Mouse (Mus musculus): ENCODE data around the gene Arhgap21. TPM values are rescaled to one million over a fixed set of nuclear protein-coding genes. Genes with fewer than 3 reads are reported as not detected.

The Arhgap21 gene
- polyA plus RNA-seq (2014; fragmentation: Nextera tagmentation; extraction: Ambion mirVana), result 62.7 TPM in 2 replicates

- H3K4me2 ChIP-seq (ENCODE audit: low read length), result peak within 1 kb of the TSS; percentile 77
- DNase-seq (peak; percentile 92), ATAC-seq (ENCODE audit: low FRiP score, low TSS enrichment) (peak; percentile 82)
- peak within 1 kb of the TSS; percentile 99 for H3K9ac ChIP-seq (replicated peaks; ENCODE audit: low read length)
- WGBS, result under 1% methylated on average over 87 of the region's 102 CpGs
- H3K4me3 ChIP-seq (replicated peaks; ENCODE audit: low read depth, low read length), result peak within 1 kb of the TSS; percentile 93
- H3K27me3 ChIP-seq (ENCODE audit: control insufficient read depth, insufficient read depth, low read length), result no peaks in the 10 kb centered on the region
- peak within 1 kb of the TSS; percentile 100 for H3K27ac ChIP-seq (replicated peaks; ENCODE audit: low read depth, low read length)
- no peaks in the 10 kb centered on the region for H3K9me3 ChIP-seq (ENCODE audit: control insufficient read depth, low read length)
- H3K4me1 ChIP-seq (ENCODE audit: control insufficient read depth, insufficient read depth, low read length), result peaks cover 16% of the 10 kb centered on the region
- H3K36me3 ChIP-seq (ENCODE audit: control insufficient read depth, insufficient read depth, low read length), result no peaks in the 10 kb centered on the region
Measured at GRCm38 (mm10) chr2:20968441-20969200, at the start of gene Arhgap21. Arhgap21 (minus strand) TSS chr2:20968881.

DNA sequence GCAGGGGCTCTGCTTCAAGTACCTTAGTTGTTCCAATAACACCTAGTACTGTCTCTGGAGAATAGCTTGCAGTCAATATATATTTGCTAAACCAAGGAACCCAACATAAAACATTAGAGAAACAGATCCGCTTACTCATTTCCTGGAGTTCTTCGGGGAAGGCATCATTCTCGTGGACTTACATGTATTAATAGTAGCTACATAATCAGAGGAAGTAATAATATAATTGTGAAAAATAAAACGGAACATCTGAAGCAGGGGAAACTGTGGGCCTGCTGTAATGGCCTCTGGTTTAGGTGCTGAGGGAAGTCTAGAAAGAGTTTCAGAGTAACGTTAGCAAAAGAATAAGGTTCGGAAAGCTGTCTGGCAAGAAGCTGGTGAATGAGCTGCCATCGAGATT lies 47.9 kb upstream of the Arhgap21 start:
- H3K27me3 ChIP-seq (ENCODE audit: control insufficient read depth, insufficient read depth, low read length), result no peaks in the 10 kb centered on the region
- H3K4me2 ChIP-seq (ENCODE audit: low read length), result no peak overlapping the region
- no peak overlapping the region for H3K4me3 ChIP-seq (replicated peaks; ENCODE audit: low read depth, low read length)
- H3K9ac ChIP-seq (replicated peaks; ENCODE audit: low read length), result no peak overlapping the region
- H3K36me3 ChIP-seq (ENCODE audit: control insufficient read depth, insufficient read depth, low read length), result no peaks in the 10 kb centered on the region
- H3K4me1 ChIP-seq (ENCODE audit: control insufficient read depth, insufficient read depth, low read length), result peaks cover 3% of the 10 kb centered on the region; the same call in 1 of the 2 replicates
- H3K9me3 ChIP-seq (ENCODE audit: control insufficient read depth, low read length), result no peaks in the 10 kb centered on the region
- DNase-seq (no peak), ATAC-seq (ENCODE audit: low FRiP score, low TSS enrichment) (no peak)
- 90% methylated on average over 7 of the region's 7 CpGs for WGBS
- H3K27ac ChIP-seq (replicated peaks; ENCODE audit: low read depth, low read length), result no peak overlapping the region

- peaks cover 31% of the 10 kb centered on the region for H3K4me1 ChIP-seq (ENCODE audit: control insufficient read depth, insufficient read depth, low read length)
- WGBS, result 5% methylated on average over 11 of the region's 11 CpGs
- no peaks in the 10 kb centered on the region for H3K9me3 ChIP-seq (ENCODE audit: control insufficient read depth, low read length)
- peak overlapping the region; percentile 26 for H3K4me2 ChIP-seq (ENCODE audit: low read length)
- peak overlapping the region; percentile 50 for H3K9ac ChIP-seq (replicated peaks; ENCODE audit: low read length)
- ATAC-seq (ENCODE audit: low FRiP score, low TSS enrichment), result peak; percentile 87
- H3K36me3 ChIP-seq (ENCODE audit: control insufficient read depth, insufficient read depth, low read length), result no peaks in the 10 kb centered on the region
- no peak overlapping the region for H3K4me3 ChIP-seq (replicated peaks; ENCODE audit: low read depth, low read length)
- H3K27me3 ChIP-seq (ENCODE audit: control insufficient read depth, insufficient read depth, low read length), result no peaks in the 10 kb centered on the region
- DNase-seq, result peak; percentile 86
- peak overlapping the region; percentile 97 for H3K27ac ChIP-seq (replicated peaks; ENCODE audit: low read depth, low read length)
Measured at GRCm38 (mm10) chr2:21010806-21011397, 42.2 kb upstream of the Arhgap21 start.

DNA sequence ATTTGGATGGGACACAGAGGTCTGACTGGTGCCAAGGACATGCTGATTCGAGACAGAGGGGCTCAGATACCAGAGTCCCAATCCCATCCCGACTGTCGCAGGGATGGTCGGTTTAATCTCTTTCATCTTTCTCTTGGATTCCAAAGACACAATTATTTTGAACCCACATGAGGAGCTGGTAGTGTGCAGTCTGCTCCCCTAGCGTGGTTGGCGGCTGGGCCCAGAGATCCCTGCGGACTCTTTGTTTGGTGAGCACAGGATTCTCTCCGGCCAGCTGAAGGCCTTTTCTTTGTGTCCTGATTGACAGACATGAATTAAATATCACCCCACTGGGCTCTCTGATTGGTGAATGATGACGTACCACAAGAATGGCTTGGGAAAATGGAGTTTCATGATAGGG lies 41.5 kb upstream of the Arhgap21 start:
- DNase-seq (peak; percentile 92), ATAC-seq (ENCODE audit: low FRiP score, low TSS enrichment) (peak; percentile 89)
- H3K27ac ChIP-seq (replicated peaks; ENCODE audit: low read depth, low read length), result peak overlapping the region; percentile 97
- H3K9me3 ChIP-seq (ENCODE audit: control insufficient read depth, low read length), result no peaks in the 10 kb centered on the region
- peaks cover 31% of the 10 kb centered on the region for H3K4me1 ChIP-seq (ENCODE audit: control insufficient read depth, insufficient read depth, low read length)
- no peaks in the 10 kb centered on the region for H3K27me3 ChIP-seq (ENCODE audit: control insufficient read depth, insufficient read depth, low read length)
- H3K4me3 ChIP-seq (replicated peaks; ENCODE audit: low read depth, low read length), result no peak overlapping the region
- H3K36me3 ChIP-seq (ENCODE audit: control insufficient read depth, insufficient read depth, low read length), result no peaks in the 10 kb centered on the region
- peak overlapping the region; percentile 44; the same call in 1 of the 2 replicates for H3K9ac ChIP-seq (replicated peaks; ENCODE audit: low read length)
- H3K4me2 ChIP-seq (ENCODE audit: low read length), result peak overlapping the region; percentile 21
- WGBS, result 3% methylated on average over 9 of the region's 9 CpGs

GRCm38 (mm10) chr2:21009258-21010140 lies 40.8 kb upstream of the Arhgap21 start:
- 16% methylated on average over 16 of the region's 16 CpGs for WGBS
- H3K4me3 ChIP-seq (replicated peaks; ENCODE audit: low read depth, low read length), result no peak overlapping the region
- peaks cover 31% of the 10 kb centered on the region for H3K4me1 ChIP-seq (ENCODE audit: control insufficient read depth, insufficient read depth, low read length)
- peak overlapping the region; percentile 44; the same call in 1 of the 2 replicates for H3K9ac ChIP-seq (replicated peaks; ENCODE audit: low read length)
- peak; percentile 64 for ATAC-seq (ENCODE audit: low FRiP score, low TSS enrichment)
- H3K27ac ChIP-seq (replicated peaks; ENCODE audit: low read depth, low read length), result peak overlapping the region; percentile 97
- H3K27me3 ChIP-seq (ENCODE audit: control insufficient read depth, insufficient read depth, low read length), result no peaks in the 10 kb centered on the region
- H3K4me2 ChIP-seq (ENCODE audit: low read length), result peak overlapping the region; percentile 21
- peak; percentile 81 for DNase-seq
- no peaks in the 10 kb centered on the region for H3K36me3 ChIP-seq (ENCODE audit: control insufficient read depth, insufficient read depth, low read length)
- no peaks in the 10 kb centered on the region for H3K9me3 ChIP-seq (ENCODE audit: control insufficient read depth, low read length)

DNA sequence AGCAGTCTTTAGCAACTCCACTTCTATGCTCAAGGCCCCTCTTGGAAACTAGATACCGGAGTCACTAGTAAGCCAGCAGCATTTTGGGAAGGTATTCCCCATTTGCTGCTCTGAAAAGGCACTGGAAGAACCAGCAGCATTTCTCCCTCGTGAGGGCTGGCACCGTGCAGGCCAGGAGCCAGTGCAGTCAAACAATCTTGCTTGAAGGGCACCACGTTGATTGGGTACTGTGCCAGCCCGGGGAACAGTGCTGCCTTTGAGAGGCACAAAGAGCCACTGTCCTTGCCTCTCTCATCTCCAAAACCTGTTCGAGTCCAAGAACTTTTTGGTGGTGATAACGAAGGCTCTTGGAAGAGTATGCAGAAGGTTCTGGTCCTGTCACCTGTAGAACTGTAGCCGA lies 33.9 kb upstream of the Arhgap21 start:
- no peak overlapping the region for H3K9ac ChIP-seq (replicated peaks; ENCODE audit: low read length)
- WGBS, result 84% methylated on average over 8 of the region's 8 CpGs
- ATAC-seq (ENCODE audit: low FRiP score, low TSS enrichment) (no peak), DNase-seq (peak; percentile 26)
- no peak overlapping the region for H3K4me3 ChIP-seq (replicated peaks; ENCODE audit: low read depth, low read length)
- no peak overlapping the region for H3K4me2 ChIP-seq (ENCODE audit: low read length)
- no peaks in the 10 kb centered on the region for H3K9me3 ChIP-seq (ENCODE audit: control insufficient read depth, low read length)
- H3K27ac ChIP-seq (replicated peaks; ENCODE audit: low read depth, low read length), result no peak overlapping the region
- no peaks in the 10 kb centered on the region for H3K27me3 ChIP-seq (ENCODE audit: control insufficient read depth, insufficient read depth, low read length)
- H3K36me3 ChIP-seq (ENCODE audit: control insufficient read depth, insufficient read depth, low read length), result no peaks in the 10 kb centered on the region
- H3K4me1 ChIP-seq (ENCODE audit: control insufficient read depth, insufficient read depth, low read length), result no peaks in the 10 kb centered on the region

GRCm38 (mm10) chr2:21001156-21001555 lies 32.5 kb upstream of the Arhgap21 start:
- Histone ChIP-seq H3K4me3 (replicated peaks; ENCODE audit: low read depth, low read length) (no peak overlapping the region), H3K36me3 (ENCODE audit: control insufficient read depth, insufficient read depth, low read length) (no peaks in the 10 kb centered on the region), H3K27ac (replicated peaks; ENCODE audit: low read depth, low read length) (no peak overlapping the region), H3K4me1 (ENCODE audit: control insufficient read depth, insufficient read depth, low read length) (no peaks in the 10 kb centered on the region), H3K27me3 (ENCODE audit: control insufficient read depth, insufficient read depth, low read length) (no peaks in the 10 kb centered on the region), H3K9me3 (ENCODE audit: control insufficient read depth, low read length) (no peaks in the 10 kb centered on the region), H3K9ac (replicated peaks; ENCODE audit: low read length) (no peak overlapping the region), H3K4me2 (ENCODE audit: low read length) (no peak overlapping the region)
- DNase-seq, result no peak
- no peak for ATAC-seq (ENCODE audit: low FRiP score, low TSS enrichment)
- 85% methylated on average over 5 of the region's 5 CpGs for WGBS

DNA sequence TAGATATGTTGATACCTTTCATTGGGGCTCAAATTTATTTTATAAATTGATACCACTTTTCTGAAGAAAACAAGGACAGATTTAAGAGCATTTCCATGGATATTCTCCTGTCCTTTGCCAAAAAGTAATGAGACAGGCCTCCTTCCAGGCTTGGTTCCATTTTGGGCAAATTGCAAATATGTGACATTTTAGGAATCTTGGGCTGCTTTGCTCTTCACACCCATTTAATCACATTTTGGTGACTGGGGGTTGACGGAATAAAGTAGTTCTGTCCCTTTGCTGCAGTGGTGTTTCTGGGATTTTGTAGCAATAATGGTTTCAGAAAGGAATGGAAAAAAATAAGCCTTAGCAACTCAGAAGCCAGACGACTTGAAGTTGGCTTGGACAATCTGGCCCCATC lies 26.9 kb upstream of the Arhgap21 start:
- no peak for ATAC-seq (ENCODE audit: low FRiP score, low TSS enrichment)

More for the DNA sequence above, 26.9 kb upstream of the Arhgap21 start:
- no peak overlapping the region for H3K4me3 ChIP-seq (replicated peaks; ENCODE audit: low read depth, low read length)
- WGBS, result 91% methylated on average over 2 of the region's 2 CpGs
- no peaks in the 10 kb centered on the region for H3K4me1 ChIP-seq (ENCODE audit: control insufficient read depth, insufficient read depth, low read length)
- H3K9ac ChIP-seq (replicated peaks; ENCODE audit: low read length), result no peak overlapping the region
- H3K27ac ChIP-seq (replicated peaks; ENCODE audit: low read depth, low read length), result no peak overlapping the region
- no peaks in the 10 kb centered on the region for H3K36me3 ChIP-seq (ENCODE audit: control insufficient read depth, insufficient read depth, low read length)
- H3K9me3 ChIP-seq (ENCODE audit: control insufficient read depth, low read length), result no peaks in the 10 kb centered on the region
- DNase-seq, result no peak
- no peaks in the 10 kb centered on the region for H3K27me3 ChIP-seq (ENCODE audit: control insufficient read depth, insufficient read depth, low read length)
- no peak overlapping the region for H3K4me2 ChIP-seq (ENCODE audit: low read length)
